Mouse (Mus musculus) E14TG2a.4 (cell line): ENCODE measurements at regions not wholly inside any gene's neighbourhood (a gene's known extent, or its start where the extent isn't known, plus 50 kb on each side); places are given as distances from the start of the nearest gene placed in this dataset.

Experiments used
- CTCF ChIP-seq: conservative IDR thresholded peaks from 2 replicates; pipeline ENCODE4 v1.5.1; 2014; ENCODE audit warnings: low read length
- NANOG ChIP-seq: IDR thresholded peaks from 2 replicates; pipeline ENCODE4 v1.6.1; 2014; ENCODE audit warnings: borderline replicate concordance, low read length, mixed read lengths
- POU5F1 ChIP-seq: IDR thresholded peaks from 2 replicates; pipeline ENCODE4 v1.6.1; 2014; ENCODE audit warnings: low read length, borderline replicate concordance

DNA sequence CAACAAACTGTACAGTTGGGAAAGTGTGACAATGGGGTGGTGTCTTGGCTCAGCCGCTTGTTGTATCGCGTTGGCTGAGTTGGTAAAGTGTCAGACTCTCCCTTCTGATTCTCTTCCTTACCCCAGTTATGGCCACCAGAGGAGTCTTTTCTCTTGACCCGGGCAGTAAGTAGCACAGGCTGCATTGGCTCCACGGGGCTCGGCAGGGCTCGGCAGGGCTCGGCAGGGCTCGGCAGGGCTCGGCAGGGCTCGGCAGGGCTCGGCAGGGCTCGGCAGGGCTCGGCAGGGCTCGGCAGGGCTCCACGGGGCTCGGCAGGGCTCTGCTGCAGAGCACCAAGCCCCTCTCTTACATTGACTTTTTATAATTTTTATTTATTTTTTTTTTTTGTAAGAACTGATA, 91.6 kb upstream of the Topaz1 start:
- TF ChIP-seq CTCF: no peak
- TF ChIP-seq POU5F1: no peak
- TF ChIP-seq NANOG: no peak
